Mouse (Mus musculus) lung, embryonic 15.5 days (tissue): ENCODE measurements at regions not wholly inside any gene's neighbourhood (a gene's known extent, or its start where the extent isn't known, plus 50 kb on each side); places are given as distances from the start of the nearest gene placed in this dataset.
A peak's percentile ranks its signal among the peaks of the same experiment; 100 is the strongest.

Experiments used
- ATAC-seq: fragments of 200-750 bp; cut with Nextera tagmentation; 2 replicates; pipeline ENCODE4 v1.8.0; 2017; ENCODE audit warnings: moderate number of reproducible peaks, borderline replicate concordance; ENCODE audit not compliant: low FRiP score, low TSS enrichment; ENCODE audit errors: extremely low read depth
- H3K27ac ChIP-seq: fragments of 300-500 bp; sonication (generic); 2 replicates; pipeline ENCODE4 v1.5.1; 2015; ENCODE audit warnings: moderate library complexity, mild to moderate bottlenecking, inconsistent platforms
- H3K27me3 ChIP-seq: fragments of 300-500 bp; sonication (generic); 2 replicates; pipeline ENCODE4 v1.6.1; 2015; ENCODE audit warnings: inconsistent platforms
- H3K36me3 ChIP-seq: fragments of 300-500 bp; sonication (generic); 2 replicates; pipeline ENCODE4 v1.6.1; 2015; ENCODE audit warnings: inconsistent platforms
- H3K4me1 ChIP-seq: fragments of 300-500 bp; sonication (generic); 2 replicates; pipeline ENCODE4 v1.6.1; 2015; ENCODE audit warnings: inconsistent platforms
- H3K4me2 ChIP-seq: fragments of 300-500 bp; sonication (generic); 2 replicates; pipeline ENCODE4 v1.6.1; 2015; ENCODE audit warnings: inconsistent platforms, mild to moderate bottlenecking, moderate library complexity
- H3K4me3 ChIP-seq: fragments of 300-500 bp; sonication (generic); 2 replicates; pipeline ENCODE4 v1.5.1; 2015; ENCODE audit warnings: mild to moderate bottlenecking, inconsistent platforms
- H3K9ac ChIP-seq: fragments of 300-500 bp; sonication (generic); 2 replicates; pipeline ENCODE4 v1.6.1; 2015; ENCODE audit warnings: inconsistent platforms
- H3K9me3 ChIP-seq: fragments of 300-500 bp; sonication (generic); 2 replicates; pipeline ENCODE4 v1.6.1; 2016; ENCODE audit warnings: inconsistent platforms
- WGBS: fragments of 180-500 bp; shearing (Covaris S2); methylation state at CpG from one replicate; pipeline ENCODE4 v1.1.7; 2015; 5-methylcytosine and 5-hydroxymethylcytosine counted together

- Histone ChIP-seq H3K27me3 (no peaks in the 10 kb centered on the region), H3K9ac (no peak overlapping the region), H3K4me2 (no peak overlapping the region), H3K27ac (no peak overlapping the region), H3K4me1 (no peaks in the 10 kb centered on the region), H3K4me3 (no peak overlapping the region), H3K36me3 (no peaks in the 10 kb centered on the region), H3K9me3 (no peaks in the 10 kb centered on the region)
- WGBS = 34% methylated on average over 3 of the region's 3 CpGs
- peak; percentile 59; the same call in 1 of the 2 replicates for ATAC-seq
These were observed 310.9 kb downstream of the Nova1 start for GRCm38 (mm10) chr12:46507829-46508228.

- Histone ChIP-seq H3K27me3 (no peaks in the 10 kb centered on the region), H3K27ac (no peak overlapping the region), H3K9me3 (no peaks in the 10 kb centered on the region), H3K4me1 (no peaks in the 10 kb centered on the region), H3K36me3 (no peaks in the 10 kb centered on the region), H3K4me2 (no peak overlapping the region), H3K9ac (no peak overlapping the region), H3K4me3 (no peak overlapping the region)
- 84% methylated on average over 6 of the region's 6 CpGs for WGBS
- no peak for ATAC-seq
These were observed 326.3 kb downstream of the Nova1 start for GRCm38 (mm10) chr12:46492465-46492864.

- no peak overlapping the region for H3K9ac ChIP-seq
- no peak for ATAC-seq
- H3K9me3 ChIP-seq = no peaks in the 10 kb centered on the region
- no peaks in the 10 kb centered on the region for H3K36me3 ChIP-seq
- H3K4me3 ChIP-seq = no peak overlapping the region
- no peaks in the 10 kb centered on the region for H3K4me1 ChIP-seq
- no peak overlapping the region for H3K27ac ChIP-seq
- no peaks in the 10 kb centered on the region for H3K27me3 ChIP-seq
- no peak overlapping the region for H3K4me2 ChIP-seq
These were observed 367.8 kb downstream of the Nova1 start for GRCm38 (mm10) chr12:46450888-46451287.

GRCm38 (mm10) chr12:46444644-46445313 lies 373.9 kb downstream of the Nova1 start:
- no peaks in the 10 kb centered on the region for H3K9me3 ChIP-seq
- no peak overlapping the region for H3K27ac ChIP-seq
- 67% methylated on average over 7 of the region's 7 CpGs for WGBS
- ATAC-seq = no peak
- H3K4me1 ChIP-seq = no peaks in the 10 kb centered on the region
- H3K9ac ChIP-seq = no peak overlapping the region
- H3K4me3 ChIP-seq = no peak overlapping the region
- no peaks in the 10 kb centered on the region for H3K36me3 ChIP-seq
- H3K4me2 ChIP-seq = no peak overlapping the region
- H3K27me3 ChIP-seq = no peaks in the 10 kb centered on the region

GRCm38 (mm10) chr12:46419591-46419990 lies 399.1 kb downstream of the Nova1 start:
- no peak overlapping the region for H3K4me3 ChIP-seq
- no peak overlapping the region for H3K27ac ChIP-seq
- no peaks in the 10 kb centered on the region for H3K9me3 ChIP-seq
- no peak for ATAC-seq
- H3K36me3 ChIP-seq = no peaks in the 10 kb centered on the region
- H3K9ac ChIP-seq = no peak overlapping the region
- H3K4me2 ChIP-seq = no peak overlapping the region
- H3K4me1 ChIP-seq = peaks cover 4% of the 10 kb centered on the region; the same call in 1 of the 2 replicates
- WGBS = 84% methylated on average over 4 of the region's 4 CpGs
- no peaks in the 10 kb centered on the region for H3K27me3 ChIP-seq

GRCm38 (mm10) chr12:46418990-46419389 lies 399.7 kb downstream of the Nova1 start:
- no peaks in the 10 kb centered on the region for H3K36me3 ChIP-seq
- H3K4me1 ChIP-seq = peaks cover 4% of the 10 kb centered on the region; the same call in 1 of the 2 replicates
- no peak overlapping the region for H3K4me3 ChIP-seq
- H3K27ac ChIP-seq = no peak overlapping the region
- H3K4me2 ChIP-seq = no peak overlapping the region
- whole genome bisulfite sequencing = 88% methylated on average over 4 of the region's 4 CpGs
- no peak overlapping the region for H3K9ac ChIP-seq
- ATAC-seq = no peak
- H3K9me3 ChIP-seq = no peaks in the 10 kb centered on the region
- no peaks in the 10 kb centered on the region for H3K27me3 ChIP-seq

- H3K9me3 ChIP-seq = no peaks in the 10 kb centered on the region
- ATAC-seq = no peak
These were observed 401.8 kb downstream of the Nova1 start for GRCm38 (mm10) chr12:46416765-46417404.

GRCm38 (mm10) chr12:46416250-46416649 lies 402.5 kb downstream of the Nova1 start:
- no peak overlapping the region for H3K9ac ChIP-seq
- no peak overlapping the region for H3K27ac ChIP-seq
- H3K4me1 ChIP-seq = no peaks in the 10 kb centered on the region
- no peaks in the 10 kb centered on the region for H3K27me3 ChIP-seq
- no peaks in the 10 kb centered on the region for H3K9me3 ChIP-seq
- no peak for ATAC-seq
- H3K36me3 ChIP-seq = no peaks in the 10 kb centered on the region
- no peak overlapping the region for H3K4me2 ChIP-seq
- H3K4me3 ChIP-seq = no peak overlapping the region

More at GRCm38 (mm10) chr12:46416765-46417404, 401.8 kb downstream of the Nova1 start:
- no peak overlapping the region for H3K4me2 ChIP-seq
- H3K27ac ChIP-seq = no peak overlapping the region
- H3K36me3 ChIP-seq = no peaks in the 10 kb centered on the region
- H3K4me3 ChIP-seq = no peak overlapping the region
- 67% methylated on average over 3 of the region's 3 CpGs for WGBS
- peaks cover 4% of the 10 kb centered on the region; the same call in 1 of the 2 replicates for H3K4me1 ChIP-seq
- no peak overlapping the region for H3K9ac ChIP-seq
- H3K27me3 ChIP-seq = no peaks in the 10 kb centered on the region

- no peak for ATAC-seq
- no peaks in the 10 kb centered on the region for H3K4me1 ChIP-seq
These were observed 413.1 kb downstream of the Nova1 start for GRCm38 (mm10) chr12:46405674-46406073.

GRCm38 (mm10) chr12:46399653-46399975 lies 419.1 kb downstream of the Nova1 start:
- H3K4me3 ChIP-seq = peak overlapping the region; percentile 44
- H3K9me3 ChIP-seq = no peaks in the 10 kb centered on the region
- H3K4me2 ChIP-seq = peak overlapping the region; percentile 80
- H3K9ac ChIP-seq = no peak overlapping the region
- 0% methylated on average over 14 of the region's 14 CpGs for WGBS
- H3K27ac ChIP-seq = no peak overlapping the region
- ATAC-seq = peak; percentile 55; the same call in 1 of the 2 replicates
- H3K27me3 ChIP-seq = peaks cover 4% of the 10 kb centered on the region; the same call in 1 of the 2 replicates
- H3K4me1 ChIP-seq = no peaks in the 10 kb centered on the region
- no peaks in the 10 kb centered on the region for H3K36me3 ChIP-seq

More at GRCm38 (mm10) chr12:46405674-46406073, 413.1 kb downstream of the Nova1 start:
- Histone ChIP-seq H3K4me3 (no peak overlapping the region), H3K9me3 (no peaks in the 10 kb centered on the region), H3K4me2 (no peak overlapping the region), H3K27me3 (no peaks in the 10 kb centered on the region), H3K27ac (no peak overlapping the region), H3K36me3 (no peaks in the 10 kb centered on the region), H3K9ac (no peak overlapping the region)

GRCm38 (mm10) chr12:46398875-46399652 lies 419.7 kb downstream of the Nova1 start:
- Histone ChIP-seq H3K9me3 (no peaks in the 10 kb centered on the region), H3K36me3 (no peaks in the 10 kb centered on the region), H3K27ac (no peak overlapping the region), H3K4me2 (peak overlapping the region; percentile 80), H3K27me3 (peaks cover 4% of the 10 kb centered on the region; the same call in 1 of the 2 replicates), H3K4me3 (peak overlapping the region; percentile 44), H3K9ac (no peak overlapping the region), H3K4me1 (no peaks in the 10 kb centered on the region)
- 4% methylated on average over 23 of the region's 23 CpGs for WGBS
- no peak; the same call in 1 of the 2 replicates for ATAC-seq

GRCm38 (mm10) chr12:46395245-46395644 lies 423.5 kb downstream of the Nova1 start:
- Histone ChIP-seq H3K4me1 (no peaks in the 10 kb centered on the region), H3K36me3 (no peaks in the 10 kb centered on the region), H3K9ac (no peak overlapping the region), H3K4me3 (no peak overlapping the region), H3K4me2 (no peak overlapping the region), H3K27ac (no peak overlapping the region), H3K27me3 (peaks cover 4% of the 10 kb centered on the region; the same call in 1 of the 2 replicates), H3K9me3 (no peaks in the 10 kb centered on the region)
- WGBS = 84% methylated on average over 4 of the region's 4 CpGs
- ATAC-seq = no peak
